Mouse (Mus musculus) Muller cell, postnatal 12 days (primary cell): ENCODE data around the gene Ccer2.
A peak's percentile ranks its signal among the peaks of the same experiment; 100 is the strongest.

Source experiments
- DNase-seq: peaks from one replicate; pipeline ENCODE4 v3.0.0-alpha.2; 2015; ENCODE audit errors: inconsistent ontology term

Ccer2 gene

GRCm38 (mm10) chr7:28790066-28790806, 34.3 kb downstream of the Ccer2 start:
- DNase-seq, result no peak

- DNase-seq, result no peak
Measured at GRCm38 (mm10) chr7:28791706-28792105, 35.7 kb downstream of the Ccer2 start.

- DNase-seq, result no peak
Measured at GRCm38 (mm10) chr7:28792391-28793185, 36.6 kb downstream of the Ccer2 start.

GRCm38 (mm10) chr7:28793834-28794233, 37.9 kb downstream of the Ccer2 start:
- no peak for DNase-seq

- no peak for DNase-seq
Measured at GRCm38 (mm10) chr7:28794496-28794895, 38.5 kb downstream of the Ccer2 start.

GRCm38 (mm10) chr7:28795832-28796231, 39.9 kb downstream of the Ccer2 start:
- no peak for DNase-seq

GRCm38 (mm10) chr7:28796562-28796975, 40.6 kb downstream of the Ccer2 start:
- peak; percentile 82 for DNase-seq

- no peak for DNase-seq
Measured at GRCm38 (mm10) chr7:28799994-28800393, 44.0 kb downstream of the Ccer2 start.

- DNase-seq, result peak; percentile 81
Measured at GRCm38 (mm10) chr7:28801451-28801850, 45.5 kb downstream of the Ccer2 start.

- DNase-seq, result peak; percentile 90
Measured at GRCm38 (mm10) chr7:28801901-28802670, 46.1 kb downstream of the Ccer2 start.

- DNase-seq, result peak; percentile 59
Measured at GRCm38 (mm10) chr7:28802846-28803588, 47.0 kb downstream of the Ccer2 start.

- DNase-seq, result no peak
Measured at GRCm38 (mm10) chr7:28803756-28804155, 47.8 kb downstream of the Ccer2 start.

GRCm38 (mm10) chr7:28806869-28807268, 50.9 kb downstream of the Ccer2 start:
- DNase-seq, result no peak

- DNase-seq, result peak; percentile 69
Measured at GRCm38 (mm10) chr7:28807641-28808220, 51.8 kb downstream of the Ccer2 start.

GRCm38 (mm10) chr7:28808221-28808941, 52.4 kb downstream of the Ccer2 start, which contains the start of gene Hnrnpl:
Gene Hnrnpl, plus strand, starts transcription at chr7:28808541.
- DNase-seq, result peak; percentile 91
